Mouse (Mus musculus) adrenal gland, adult 8-10 months (tissue): ENCODE results near the gene Malsu1. TPM values are rescaled to one million over a fixed set of nuclear protein-coding genes. Genes with fewer than 3 reads are reported as not detected.

Source experiments
- DNase-seq: peaks from one replicate; pipeline ENCODE4 v3.0.0; 2022
- total RNA-seq, 4 experiments: library from RNA; stranded (reverse); gene quantifications; 2 replicates each; pipeline ENCODE4 v1.2.4; 2022

The Malsu1 gene
- total RNA-seq, 4 experiments from 2014 or later, result 34.6 to 53.2 (median 41.2) TPM

- DNase-seq, result no peak
Measured at GRCm38 (mm10) chr6:49074117-49074490, 509 bp downstream of the Malsu1 start.

- DNase-seq, result no peak
Measured at GRCm38 (mm10) chr6:49077894-49078293, 4.3 kb downstream of the Malsu1 start.

GRCm38 (mm10) chr6:49079313-49079712 is 5.7 kb downstream of the Malsu1 start:
- no peak for DNase-seq

- DNase-seq, result no peak
Measured at GRCm38 (mm10) chr6:49083008-49083407, 9.4 kb downstream of the Malsu1 start.

GRCm38 (mm10) chr6:49094968-49095367 is 21.4 kb downstream of the Malsu1 start:
- no peak for DNase-seq

- DNase-seq, result peak; percentile 67
Measured at GRCm38 (mm10) chr6:49096421-49096820, 22.8 kb downstream of the Malsu1 start.

- peak; percentile 81 for DNase-seq
Measured at GRCm38 (mm10) chr6:49096933-49097461, 23.4 kb downstream of the Malsu1 start.

GRCm38 (mm10) chr6:49097596-49098110 is 24.1 kb downstream of the Malsu1 start:
- no peak for DNase-seq

- DNase-seq, result no peak
Measured at GRCm38 (mm10) chr6:49099086-49099485, 25.5 kb downstream of the Malsu1 start.

GRCm38 (mm10) chr6:49106746-49107500 is 33.3 kb downstream of the Malsu1 start:
- no peak for DNase-seq

GRCm38 (mm10) chr6:49109196-49109595 is 35.6 kb downstream of the Malsu1 start:
- DNase-seq, result no peak

- DNase-seq, result no peak
Measured at GRCm38 (mm10) chr6:49113895-49114294, 40.3 kb downstream of the Malsu1 start.

GRCm38 (mm10) chr6:49114457-49114856 is 40.9 kb downstream of the Malsu1 start:
- DNase-seq, result no peak

- no peak for DNase-seq
Measured at GRCm38 (mm10) chr6:49115550-49115949, 42.0 kb downstream of the Malsu1 start.

- peak; percentile 24 for DNase-seq
Measured at GRCm38 (mm10) chr6:49116241-49116640, 42.6 kb downstream of the Malsu1 start.

- DNase-seq, result no peak
Measured at GRCm38 (mm10) chr6:49118446-49118845, 44.9 kb downstream of the Malsu1 start.

- no peak for DNase-seq
Measured at GRCm38 (mm10) chr6:49119462-49120135, 46.0 kb downstream of the Malsu1 start.

GRCm38 (mm10) chr6:49120370-49120769 is 46.8 kb downstream of the Malsu1 start:
- DNase-seq, result no peak

GRCm38 (mm10) chr6:49130328-49130727 is 56.7 kb downstream of the Malsu1 start:
- no peak for DNase-seq

GRCm38 (mm10) chr6:49131855-49132254 is 58.3 kb downstream of the Malsu1 start:
- DNase-seq, result no peak

GRCm38 (mm10) chr6:49132352-49133090 is 58.9 kb downstream of the Malsu1 start:
- no peak for DNase-seq
